Mouse (Mus musculus) midbrain, embryonic 10.5 days (tissue): ENCODE data around the gene Prpf38b. TPM values are rescaled to one million over a fixed set of nuclear protein-coding genes. Genes with fewer than 3 reads are reported as not detected.
"Not testable (repeated sequence)": the region's sequence is repeated elsewhere in the genome, so short reads cannot be mapped to it uniquely, and the experiment has no call there.

ENCODE experiments used
- DNase-seq: peaks from one replicate; pipeline ENCODE4 v3.0.0-alpha.2; 2017; ENCODE audit warnings: low spot score
- H3K27ac ChIP-seq: fragments of 300-500 bp; sonication (generic); replicated peaks from 2 replicates; pipeline ENCODE4 v1.5.1; 2016; ENCODE audit warnings: mild to moderate bottlenecking
- H3K27me3 ChIP-seq: fragments of 300-500 bp; sonication (generic); 2 replicates; pipeline ENCODE4 v1.6.1; 2016; ENCODE audit warnings: low read depth, mild to moderate bottlenecking; ENCODE audit not compliant: poor library complexity, severe bottlenecking
- H3K36me3 ChIP-seq: fragments of 300-500 bp; sonication (generic); 2 replicates; pipeline ENCODE4 v1.6.1; 2016; ENCODE audit warnings: mild to moderate bottlenecking, moderate library complexity
- H3K4me1 ChIP-seq: fragments of 300-500 bp; sonication (generic); 2 replicates; pipeline ENCODE4 v1.6.1; 2016
- H3K4me3 ChIP-seq: fragments of 300-500 bp; sonication (generic); 2 replicates; pipeline ENCODE4 v1.5.1; 2016; ENCODE audit warnings: mild to moderate bottlenecking, moderate library complexity
- H3K9me3 ChIP-seq: fragments of 300-500 bp; sonication (generic); replicated peaks from 2 replicates; pipeline ENCODE4 v1.6.1; 2016; ENCODE audit warnings: mild to moderate bottlenecking
- WGBS: fragments of 180-500 bp; shearing (Covaris S2); methylation state at CpG from one replicate; pipeline ENCODE4 v1.1.7; 2016; 5-methylcytosine and 5-hydroxymethylcytosine counted together
- polyA plus RNA-seq: library from polyadenylated mRNA; unstranded; fragments of >200 nt; fragmentation: Nextera tagmentation; extraction: Ambion mirVana; gene quantifications from 2 replicates; pipeline ENCODE4 v1.2.1, GENCODE M21; 2016

Gene Prpf38b
- polyA plus RNA-seq, 1 experiment from 2014 or later: 67.2 TPM

DNA sequence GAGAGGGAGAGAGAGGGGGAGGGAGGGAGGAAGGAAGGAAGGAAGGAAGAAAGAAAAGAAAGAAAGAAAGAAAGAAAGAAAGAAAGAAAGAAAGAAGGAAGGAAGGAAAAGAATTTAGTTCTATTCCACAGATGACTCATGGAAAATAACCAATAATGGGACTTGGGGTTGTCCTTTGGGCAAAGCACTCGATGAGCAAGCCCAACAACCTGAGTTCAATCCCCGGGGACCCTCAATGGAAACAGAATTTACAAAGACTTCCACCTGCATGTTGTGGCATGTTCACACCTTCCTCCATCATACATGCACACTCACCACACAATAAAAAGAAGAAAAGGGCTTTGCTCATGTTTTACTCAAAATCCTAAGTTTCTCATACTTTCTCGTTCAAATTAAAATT is 44.1 kb downstream of the Prpf38b start:
- H3K4me1 ChIP-seq: no peaks in the 10 kb centered on the region
- no peaks in the 10 kb centered on the region for H3K27me3 ChIP-seq
- 86% methylated on average over 3 of the region's 3 CpGs for WGBS
- DNase-seq: no peak
- H3K4me3 ChIP-seq: no peak overlapping the region
- no peaks in the 10 kb centered on the region for H3K9me3 ChIP-seq
- H3K36me3 ChIP-seq: no peaks in the 10 kb centered on the region
- H3K27ac ChIP-seq: no peak overlapping the region

DNA sequence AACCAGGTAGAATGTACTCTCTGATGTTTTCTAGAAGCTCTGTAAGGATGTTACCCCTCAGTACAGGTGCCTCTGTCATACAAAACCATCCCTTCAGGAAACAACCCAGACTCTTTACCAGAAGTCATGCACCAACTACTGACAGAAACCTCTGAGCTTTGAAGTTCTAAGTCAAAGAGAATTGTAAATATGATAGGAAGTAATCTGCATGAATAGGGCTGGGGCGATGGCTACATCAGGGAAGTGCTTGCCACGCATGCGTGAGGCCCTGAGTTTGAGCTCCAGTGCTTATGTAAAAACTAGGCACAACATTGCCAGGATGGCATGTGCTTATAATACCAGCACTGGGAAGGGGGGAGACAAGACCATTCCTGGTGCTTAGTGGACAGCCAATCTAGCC is 45.9 kb downstream of the Prpf38b start:
- no peaks in the 10 kb centered on the region for H3K27me3 ChIP-seq
- no peak overlapping the region for H3K27ac ChIP-seq
- no peak overlapping the region for H3K4me3 ChIP-seq
- H3K4me1 ChIP-seq: no peaks in the 10 kb centered on the region
- H3K36me3 ChIP-seq: no peaks in the 10 kb centered on the region
- no peak for DNase-seq
- WGBS: 94% methylated on average over 3 of the region's 3 CpGs
- no peaks in the 10 kb centered on the region for H3K9me3 ChIP-seq

DNA sequence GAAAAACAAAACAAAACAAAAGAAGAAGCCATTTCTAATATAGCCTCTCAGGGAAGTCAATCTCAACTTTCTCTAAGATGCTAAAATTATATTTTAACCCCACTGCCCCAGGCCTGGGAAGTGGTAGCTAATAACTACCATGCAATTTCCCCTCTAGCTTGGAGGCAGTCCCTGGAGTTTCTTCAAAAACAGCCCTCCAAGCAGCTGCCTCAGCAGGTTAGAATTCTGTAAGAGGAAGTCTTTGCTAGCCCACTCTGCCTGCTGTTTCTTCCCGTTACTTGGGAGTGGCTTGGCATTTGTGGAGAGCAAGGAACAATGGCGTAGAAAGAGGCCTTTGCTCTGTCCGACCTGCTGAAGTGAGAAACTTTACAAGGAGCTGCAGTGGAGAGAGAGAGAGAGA is 46.4 kb downstream of the Prpf38b start:
- Histone ChIP-seq H3K27me3 (no peaks in the 10 kb centered on the region), H3K27ac (no peak overlapping the region), H3K9me3 (no peaks in the 10 kb centered on the region), H3K4me3 (no peak overlapping the region), H3K36me3 (no peaks in the 10 kb centered on the region), H3K4me1 (no peaks in the 10 kb centered on the region)
- DNase-seq: no peak
- WGBS: 48% methylated on average over 3 of the region's 3 CpGs

DNA sequence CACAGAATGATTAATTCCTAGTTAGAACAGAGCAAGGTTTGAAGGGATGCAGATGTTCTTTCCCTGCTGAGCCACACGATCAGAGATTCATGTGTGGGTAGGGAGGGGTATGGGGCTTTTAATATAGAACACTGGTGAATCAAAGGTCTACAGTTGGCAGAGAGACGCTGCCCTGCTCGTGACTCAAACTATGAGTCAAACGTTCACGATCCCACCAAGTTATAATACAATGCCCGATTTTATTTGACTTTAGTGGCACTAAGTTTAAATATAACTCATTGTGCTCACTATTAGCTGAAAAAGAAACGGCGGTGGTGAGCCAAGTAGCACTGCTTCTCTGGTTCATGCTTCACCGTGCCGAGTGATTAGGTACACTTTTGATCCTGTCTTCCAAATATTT is 48.4 kb downstream of the Prpf38b start:
- Histone ChIP-seq H3K27ac (no peak overlapping the region), H3K9me3 (no peaks in the 10 kb centered on the region), H3K36me3 (no peaks in the 10 kb centered on the region), H3K27me3 (no peaks in the 10 kb centered on the region), H3K4me3 (no peak overlapping the region), H3K4me1 (peaks cover 14% of the 10 kb centered on the region)
- DNase-seq: no peak
- 95% methylated on average over 10 of the region's 10 CpGs for WGBS

DNA sequence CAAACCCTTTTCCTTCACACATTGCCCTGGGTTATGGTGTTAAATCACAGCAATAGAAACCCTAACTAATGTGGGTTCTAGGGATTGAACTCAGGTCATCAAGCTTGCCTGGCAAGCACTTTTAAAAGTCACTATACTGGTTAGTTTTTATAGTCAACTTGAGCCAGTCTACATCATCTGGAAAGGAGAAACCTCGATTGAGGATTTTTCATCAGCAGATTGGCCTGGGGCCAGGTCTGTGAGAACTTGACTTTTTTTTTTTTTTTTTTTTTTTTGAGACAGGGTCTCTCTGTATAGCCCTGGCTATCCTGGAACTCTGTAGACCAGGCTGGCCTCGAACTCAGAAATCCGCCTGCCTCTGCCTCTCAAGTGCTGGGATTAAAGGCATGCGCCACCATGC is 49.2 kb downstream of the Prpf38b start:
- WGBS: 94% methylated on average over 4 of the region's 4 CpGs
- H3K4me1 ChIP-seq: peaks cover 18% of the 10 kb centered on the region

DNA sequence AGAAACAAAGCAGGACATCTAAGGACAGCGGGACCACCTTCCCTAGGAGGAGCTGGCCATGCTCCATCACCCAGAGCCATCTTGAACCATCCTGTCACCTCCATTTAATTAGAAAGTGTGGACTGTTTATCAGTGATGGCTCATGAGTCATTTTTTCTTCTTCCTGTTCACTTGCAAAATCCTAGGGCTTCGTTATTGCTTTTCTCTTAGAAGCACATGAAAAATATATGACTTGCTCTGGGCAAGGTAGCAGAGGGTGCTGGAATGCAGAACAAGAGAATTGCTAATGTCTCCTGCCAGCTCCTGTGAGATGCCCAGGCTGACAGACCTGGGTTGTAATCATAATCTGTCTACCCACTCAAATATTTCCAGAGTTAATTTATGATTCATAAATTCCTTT is 50.7 kb downstream of the Prpf38b start:
- H3K36me3 ChIP-seq: no peaks in the 10 kb centered on the region
- H3K4me1 ChIP-seq: peaks cover 33% of the 10 kb centered on the region
- H3K27me3 ChIP-seq: no peaks in the 10 kb centered on the region
- H3K9me3 ChIP-seq: no peaks in the 10 kb centered on the region
- H3K27ac ChIP-seq: no peak overlapping the region
- DNase-seq: no peak
- 89% methylated on average over 2 of the region's 2 CpGs for whole genome bisulfite sequencing
- H3K4me3 ChIP-seq: no peak overlapping the region

More for the DNA sequence above, 49.2 kb downstream of the Prpf38b start:
- not testable (repeated sequence) for H3K27me3 ChIP-seq, H3K9me3 ChIP-seq, H3K36me3 ChIP-seq, H3K4me3 ChIP-seq, DNase-seq, H3K27ac ChIP-seq

DNA sequence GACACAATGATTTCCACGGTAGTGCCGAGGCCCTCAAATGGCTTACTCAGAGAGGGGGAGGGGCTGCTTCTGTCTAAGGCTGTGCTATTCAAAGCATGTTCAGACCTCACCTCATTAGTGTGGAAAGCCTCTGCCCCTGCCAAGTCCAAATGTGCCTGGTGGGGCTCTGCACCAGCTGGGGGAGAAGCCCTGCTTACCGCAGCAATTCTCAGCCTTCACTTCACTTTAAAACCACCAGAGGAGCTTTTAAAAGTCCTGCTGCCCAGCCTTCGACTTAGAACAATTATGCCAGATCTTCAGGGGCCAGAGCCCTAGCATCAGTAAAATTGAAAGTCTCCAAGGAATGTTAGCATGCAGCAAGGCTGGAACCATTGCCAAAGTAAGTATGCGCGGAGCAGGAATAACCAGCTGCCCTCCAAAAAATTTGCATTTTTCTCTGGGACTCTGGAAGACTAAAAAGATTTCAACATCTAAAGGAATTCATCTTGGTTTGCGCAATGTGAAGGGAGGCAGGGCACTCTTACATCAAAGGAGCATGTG is 53.2 kb downstream of the Prpf38b start:
- H3K9me3 ChIP-seq: no peaks in the 10 kb centered on the region
- H3K27ac ChIP-seq: peak overlapping the region; percentile 81
- WGBS: 41% methylated on average over 7 of the region's 7 CpGs
- peak overlapping the region; percentile 20; the same call in 1 of the 2 replicates for H3K4me3 ChIP-seq
- H3K36me3 ChIP-seq: no peaks in the 10 kb centered on the region
- DNase-seq: peak; percentile 54
- peaks cover 39% of the 10 kb centered on the region for H3K4me1 ChIP-seq
- no peaks in the 10 kb centered on the region for H3K27me3 ChIP-seq

DNA sequence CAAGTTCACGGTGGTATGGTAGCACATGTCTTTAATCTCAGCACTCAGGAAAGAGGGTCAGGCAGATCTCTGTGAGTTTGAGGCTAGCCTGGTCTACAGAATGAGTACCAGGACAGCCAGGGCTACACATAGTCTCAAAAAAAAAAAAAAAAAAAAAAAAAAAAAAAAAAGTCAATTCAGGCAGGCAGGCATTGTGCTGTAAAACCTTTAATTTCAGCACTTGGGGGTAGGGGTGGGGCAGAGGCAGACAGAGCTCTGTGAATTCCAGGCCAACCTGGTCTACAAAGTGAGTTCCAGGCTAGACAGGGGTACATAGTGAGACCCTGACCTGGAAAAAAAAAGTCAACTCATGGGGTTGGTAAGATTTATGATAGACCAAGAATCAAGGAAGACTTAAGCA is 53.8 kb downstream of the Prpf38b start:
- WGBS: 90% methylated on average over 1 of the region's 1 CpGs
- DNase-seq: no peak
- no peaks in the 10 kb centered on the region for H3K27me3 ChIP-seq
- peaks cover 39% of the 10 kb centered on the region for H3K4me1 ChIP-seq
- H3K36me3 ChIP-seq: no peaks in the 10 kb centered on the region
- no peak overlapping the region for H3K4me3 ChIP-seq
- no peaks in the 10 kb centered on the region for H3K9me3 ChIP-seq
- H3K27ac ChIP-seq: peak overlapping the region; percentile 81

DNA sequence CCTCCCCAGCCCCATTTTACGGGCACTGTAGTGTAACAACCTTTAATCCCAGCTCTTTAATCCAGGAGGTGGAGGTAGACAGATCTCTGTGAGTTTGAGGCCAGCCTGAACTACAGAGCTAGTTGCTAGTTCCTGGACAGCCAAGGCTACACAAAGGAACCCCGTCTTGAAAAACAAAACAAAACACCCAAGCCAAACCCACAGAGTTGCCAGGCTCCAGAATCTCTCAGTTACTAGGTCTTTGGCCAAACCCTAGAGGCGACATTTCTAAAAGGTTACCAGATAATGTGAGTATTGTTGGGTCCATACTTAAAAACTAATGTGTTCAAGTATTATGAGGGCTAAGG is 54.4 kb downstream of the Prpf38b start:
- WGBS: 27% methylated on average over 3 of the region's 3 CpGs
- no peak for DNase-seq

DNA sequence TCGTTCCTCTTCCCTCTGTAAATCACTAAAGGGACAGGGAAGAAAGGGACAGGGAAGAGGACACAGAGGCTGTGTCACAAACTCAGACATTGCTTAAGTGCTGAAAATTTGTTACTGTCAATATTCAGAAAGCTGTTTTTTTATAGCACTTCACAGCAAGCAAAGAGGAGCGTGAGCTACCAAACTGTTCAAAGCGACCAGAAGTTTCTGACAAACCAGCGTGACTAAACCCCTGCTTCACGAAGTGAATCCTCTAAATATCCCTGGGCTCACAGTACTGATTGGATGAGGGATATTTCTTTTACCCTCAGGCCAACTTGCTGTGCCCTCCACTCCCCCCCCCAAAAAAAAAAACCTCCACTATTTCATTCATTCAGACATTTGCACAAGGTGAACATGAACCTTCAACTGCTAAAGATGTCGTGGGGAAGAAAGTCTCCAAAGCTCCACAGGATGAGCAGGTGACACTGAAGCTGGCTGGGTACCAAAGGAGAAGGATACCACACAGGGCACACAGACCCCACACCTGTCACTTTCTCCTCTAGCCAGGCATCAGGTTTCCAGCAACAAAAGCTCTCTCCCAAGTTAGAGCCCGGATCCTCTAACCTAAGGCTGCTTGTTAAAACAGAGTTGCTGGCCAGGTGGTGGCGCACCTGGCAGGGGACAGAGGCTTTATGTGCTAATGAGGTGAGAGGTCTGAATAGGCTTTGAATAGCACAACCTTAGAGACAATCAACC is 55.0 kb downstream of the Prpf38b start:
- Histone ChIP-seq H3K4me1 (peaks cover 44% of the 10 kb centered on the region), H3K27ac (no peak overlapping the region), H3K27me3 (no peaks in the 10 kb centered on the region), H3K36me3 (no peaks in the 10 kb centered on the region), H3K9me3 (no peaks in the 10 kb centered on the region), H3K4me3 (no peak overlapping the region)
- WGBS: 41% methylated on average over 8 of the region's 8 CpGs
- DNase-seq: no peak

More for the DNA sequence above, 54.4 kb downstream of the Prpf38b start:
- Histone ChIP-seq H3K9me3 (no peaks in the 10 kb centered on the region), H3K4me3 (no peak overlapping the region), H3K4me1 (peaks cover 42% of the 10 kb centered on the region), H3K27ac (no peak overlapping the region), H3K27me3 (no peaks in the 10 kb centered on the region), H3K36me3 (no peaks in the 10 kb centered on the region)

DNA sequence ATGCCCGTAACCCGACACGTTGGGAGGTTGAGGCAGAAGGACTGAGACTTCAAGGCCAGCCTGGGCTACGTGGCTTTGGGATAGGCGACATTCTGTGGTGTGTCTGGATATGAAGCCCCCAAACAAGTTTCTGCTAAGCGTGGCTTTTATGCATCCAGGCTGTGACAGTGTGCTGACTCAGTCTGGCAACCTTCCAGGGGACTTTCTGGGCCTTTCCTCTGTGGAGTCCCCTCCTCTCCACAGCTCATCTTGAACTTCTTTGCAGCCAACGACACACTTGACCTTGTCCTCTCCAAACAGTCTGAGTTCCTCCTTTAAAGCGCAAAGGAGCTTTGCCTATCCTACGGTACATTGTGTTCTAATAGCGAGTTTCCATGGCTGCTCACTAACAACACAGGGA is 55.7 kb downstream of the Prpf38b start:
- Histone ChIP-seq H3K9me3 (no peaks in the 10 kb centered on the region), H3K4me3 (no peak overlapping the region), H3K27me3 (no peaks in the 10 kb centered on the region), H3K4me1 (peaks cover 44% of the 10 kb centered on the region), H3K27ac (no peak overlapping the region), H3K36me3 (no peaks in the 10 kb centered on the region)
- no peak for DNase-seq
- 79% methylated on average over 10 of the region's 10 CpGs for WGBS

DNA sequence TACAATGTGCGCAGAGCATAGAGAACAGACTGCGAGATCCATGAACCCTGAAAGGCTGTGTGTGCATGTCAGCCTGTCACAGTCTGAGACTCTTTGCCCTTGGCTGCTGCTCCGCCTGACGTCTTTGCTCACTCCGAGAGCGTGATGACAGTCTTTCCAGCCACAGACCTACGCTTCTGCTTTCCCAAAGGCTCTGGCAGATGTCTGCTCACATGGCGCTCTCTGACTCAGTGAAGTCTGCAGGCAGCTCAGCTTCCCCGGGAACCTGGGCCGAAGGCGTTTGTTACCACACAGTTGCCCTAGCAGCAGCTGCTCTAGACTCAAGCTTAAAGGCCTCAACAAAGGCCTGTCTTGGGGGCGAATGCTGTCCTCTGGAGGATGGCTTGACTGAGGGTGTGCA is 56.2 kb downstream of the Prpf38b start:
- H3K27me3 ChIP-seq: no peaks in the 10 kb centered on the region
- H3K4me1 ChIP-seq: peaks cover 44% of the 10 kb centered on the region
- H3K36me3 ChIP-seq: no peaks in the 10 kb centered on the region
- DNase-seq: peak; percentile 18
- H3K9me3 ChIP-seq: no peaks in the 10 kb centered on the region
- peak overlapping the region; percentile 7; the same call in 1 of the 2 replicates for H3K27ac ChIP-seq
- no peak overlapping the region for H3K4me3 ChIP-seq
- 65% methylated on average over 12 of the region's 12 CpGs for WGBS

DNA sequence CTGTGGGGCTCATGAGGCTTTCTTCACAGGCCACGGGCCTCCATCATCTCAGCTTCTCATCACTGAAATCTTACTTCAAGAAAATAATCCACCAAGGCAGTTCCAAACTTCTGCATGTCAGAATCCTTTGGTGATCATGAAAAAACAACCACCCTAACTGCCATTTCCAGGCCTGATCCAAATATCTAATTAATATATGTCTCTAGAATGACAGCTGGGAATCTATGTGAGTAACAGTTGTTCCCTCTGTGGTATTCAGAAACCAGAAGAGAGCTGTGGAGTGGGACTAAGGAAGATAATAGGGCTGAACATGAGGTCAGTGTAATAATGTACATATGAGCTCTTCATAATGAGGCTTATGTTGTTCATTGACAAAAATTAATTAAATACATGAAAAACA is 58.3 kb downstream of the Prpf38b start:
- H3K27ac ChIP-seq: no peak overlapping the region
- H3K4me3 ChIP-seq: no peak overlapping the region
- WGBS: 75% methylated on average over 1 of the region's 1 CpGs
- DNase-seq: no peak
- no peaks in the 10 kb centered on the region for H3K9me3 ChIP-seq
- H3K4me1 ChIP-seq: peaks cover 32% of the 10 kb centered on the region
- H3K36me3 ChIP-seq: no peaks in the 10 kb centered on the region
- no peaks in the 10 kb centered on the region for H3K27me3 ChIP-seq
